Mouse (Mus musculus): Measurements from ENCODE around the gene Ivns1abp. TPM values are rescaled to one million over a fixed set of nuclear protein-coding genes. Genes with fewer than 3 reads are reported as not detected.
"Not testable (repeated sequence)": the region's sequence is repeated elsewhere in the genome, so short reads cannot be mapped to it uniquely, and the experiment has no call there.

Gene Ivns1abp
- polyA plus RNA-seq (2015; fragmentation: Nextera tagmentation; extraction: Ambion mirVana) = 221 and 252 TPM in 2 replicates

DNA sequence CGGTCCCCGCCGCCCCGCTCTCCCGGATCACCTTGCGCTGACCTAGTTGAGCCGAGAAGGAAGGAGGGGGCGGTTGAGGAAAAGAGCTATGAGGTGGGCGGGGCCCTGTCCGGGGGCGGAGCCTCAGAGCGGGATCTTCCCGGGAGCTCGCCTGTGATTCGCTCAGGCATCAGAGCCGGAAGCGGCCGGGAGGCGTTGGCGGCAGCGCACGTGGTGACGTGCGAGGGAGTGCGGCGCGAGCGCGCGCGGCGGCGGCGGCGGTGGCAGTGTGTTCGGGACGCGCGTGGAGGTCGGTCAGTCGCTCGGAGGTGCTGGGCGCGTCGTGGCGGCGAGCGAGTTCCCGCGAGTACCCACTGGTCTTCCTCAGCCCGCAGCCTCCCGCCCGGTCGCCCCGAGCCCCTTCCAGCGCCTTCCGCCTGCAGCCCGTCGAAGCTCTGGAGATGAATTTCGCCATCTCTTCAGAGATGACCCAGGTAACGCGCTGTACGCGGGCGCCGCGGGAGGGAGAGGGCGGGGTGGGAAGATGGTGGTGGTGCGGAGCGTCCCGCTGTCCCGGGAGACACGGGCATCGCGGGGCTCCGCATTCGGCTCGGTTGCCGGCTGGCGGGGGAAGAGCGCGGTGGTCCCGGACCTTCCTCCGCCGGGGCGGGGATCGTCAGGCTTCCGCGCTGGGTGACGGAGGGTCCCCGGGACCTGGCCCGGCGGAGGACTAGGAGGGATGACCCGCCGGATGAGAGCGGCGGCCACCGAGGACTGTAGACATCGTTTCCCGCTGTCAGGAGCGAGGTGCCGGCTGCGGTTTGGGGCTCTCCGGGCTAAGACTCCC is at the start of gene Ivns1abp:
TSS of gene Ivns1abp (plus strand) at position 195 of the 826 bp plus-strand sequence.
- Histone ChIP-seq H3K4me2 (peak within 1 kb of the TSS; percentile 81), H3K9me3 (no peaks in the 10 kb centered on the region), H3K4me3 (peak within 1 kb of the TSS; percentile 94), H3K27ac (replicated peaks) (peak within 1 kb of the TSS; percentile 97), H3K4me1 (peaks cover 68% of the 10 kb centered on the region), H3K9ac (peak within 1 kb of the TSS; percentile 99), H3K36me3 (peaks cover 3% of the 10 kb centered on the region), H3K27me3 (replicated peaks) (no peaks in the 10 kb centered on the region)
- peak; percentile 92 for ATAC-seq (ENCODE audit: extremely low read depth, insufficient number of reproducible peaks, low FRiP score, low TSS enrichment)
- under 1% methylated on average over 93 of the region's 104 CpGs for WGBS

DNA sequence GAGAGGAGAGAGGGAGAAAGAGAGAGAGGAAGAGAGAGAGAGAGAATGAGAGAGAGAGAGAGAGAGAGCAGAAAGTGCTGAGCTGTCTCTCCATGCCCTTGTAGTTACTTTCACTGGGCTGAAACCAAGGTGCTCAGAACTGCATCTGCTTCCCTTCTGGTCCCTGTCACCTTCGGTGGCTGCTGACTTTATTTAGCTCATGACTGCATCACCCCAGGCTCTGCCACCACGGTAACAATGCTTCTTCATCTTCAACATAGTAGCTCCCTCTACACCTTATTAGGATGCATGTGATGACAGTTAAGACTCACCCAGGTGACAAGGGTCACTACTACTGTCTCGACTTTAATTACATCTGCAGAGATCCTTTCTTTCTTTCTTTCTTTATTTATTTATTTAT is 48.8 kb upstream of the Ivns1abp start:
- WGBS = 34% methylated on average over 3 of the region's 3 CpGs
- ATAC-seq (ENCODE audit: extremely low read depth, insufficient number of reproducible peaks, low FRiP score, low TSS enrichment) = no peak
- H3K27ac ChIP-seq (replicated peaks) = no peak overlapping the region; the same call in 1 of the 2 replicates

DNA sequence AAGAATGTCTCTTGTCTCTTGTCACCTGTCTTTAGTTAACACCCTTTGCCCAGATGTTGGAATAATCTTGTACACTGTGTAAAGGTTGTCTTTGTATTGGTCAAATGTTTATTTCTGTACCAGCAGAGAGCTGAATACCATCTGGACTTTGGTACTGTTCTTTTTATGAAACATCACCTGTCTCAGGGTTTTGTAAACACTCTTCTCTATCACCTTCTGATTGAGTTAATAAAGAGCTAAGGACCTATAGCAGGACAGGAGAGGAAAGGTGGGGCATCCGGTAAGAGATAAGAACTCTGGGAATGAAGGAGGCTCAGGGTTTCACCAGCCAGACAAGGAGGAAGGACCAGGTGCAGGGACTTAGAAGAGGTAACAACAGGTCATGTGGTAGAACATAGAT is 47.7 kb upstream of the Ivns1abp start:
- no peaks in the 10 kb centered on the region for H3K27me3 ChIP-seq (replicated peaks)

More for the DNA sequence above, 48.8 kb upstream of the Ivns1abp start:
- Histone ChIP-seq H3K9ac (no peak overlapping the region), H3K36me3 (no peaks in the 10 kb centered on the region), H3K9me3 (no peaks in the 10 kb centered on the region), H3K4me3 (no peak overlapping the region), H3K4me2 (no peak overlapping the region), H3K4me1 (peaks cover 17% of the 10 kb centered on the region), H3K27me3 (replicated peaks) (no peaks in the 10 kb centered on the region)

DNA sequence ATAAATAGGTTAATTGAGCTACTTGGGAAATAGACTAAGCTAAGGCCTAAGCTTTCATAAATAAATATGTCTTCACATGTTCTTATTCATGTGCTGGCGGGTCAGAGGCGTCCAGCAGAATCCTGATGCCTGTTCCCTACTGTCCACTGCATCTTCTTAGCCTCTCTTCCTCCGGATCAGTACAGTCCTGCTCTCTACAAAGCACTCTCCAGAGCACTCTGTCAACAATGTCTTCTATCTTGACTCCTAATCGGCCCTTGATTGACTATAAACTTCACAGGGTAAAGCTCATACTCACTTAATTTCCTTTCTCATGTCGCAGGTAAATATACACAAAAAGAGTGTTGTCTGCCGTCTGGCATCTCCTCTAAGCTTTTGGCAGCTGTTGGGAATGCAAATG is 47.3 kb upstream of the Ivns1abp start:
- 75% methylated on average over 6 of the region's 6 CpGs for WGBS
- Histone ChIP-seq H3K9ac (no peak overlapping the region), H3K27ac (replicated peaks) (no peak overlapping the region), H3K27me3 (replicated peaks) (no peaks in the 10 kb centered on the region), H3K9me3 (no peaks in the 10 kb centered on the region), H3K36me3 (no peaks in the 10 kb centered on the region), H3K4me1 (peaks cover 17% of the 10 kb centered on the region), H3K4me2 (no peak overlapping the region), H3K4me3 (no peak overlapping the region)
- no peak for ATAC-seq (ENCODE audit: extremely low read depth, insufficient number of reproducible peaks, low FRiP score, low TSS enrichment)

More for the DNA sequence above, 47.7 kb upstream of the Ivns1abp start:
- Histone ChIP-seq H3K4me2 (no peak overlapping the region), H3K36me3 (no peaks in the 10 kb centered on the region), H3K27ac (replicated peaks) (no peak overlapping the region), H3K4me1 (peaks cover 17% of the 10 kb centered on the region), H3K4me3 (no peak overlapping the region), H3K9me3 (no peaks in the 10 kb centered on the region), H3K9ac (no peak overlapping the region)
- 58% methylated on average over 1 of the region's 1 CpGs for WGBS
- ATAC-seq (ENCODE audit: extremely low read depth, insufficient number of reproducible peaks, low FRiP score, low TSS enrichment) = no peak

DNA sequence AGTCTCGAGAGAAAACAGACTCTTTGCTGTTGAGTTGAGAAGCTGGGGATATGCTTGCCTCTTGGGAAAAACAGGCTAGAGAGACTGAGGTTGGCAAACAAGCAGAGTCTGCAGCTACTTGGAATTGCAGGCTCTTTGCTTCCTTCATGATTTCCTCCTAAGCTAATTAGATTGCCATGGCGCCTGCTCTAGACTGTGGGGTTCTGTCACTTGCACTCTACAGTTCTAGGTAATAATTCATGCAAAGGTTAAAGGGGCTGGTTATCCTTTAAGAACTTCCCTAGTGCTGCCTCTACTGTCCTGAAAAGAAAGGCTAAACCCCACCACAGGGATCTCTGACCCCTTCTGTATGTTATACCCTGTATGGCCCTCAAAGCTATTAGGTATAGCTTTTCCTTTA is 46.7 kb upstream of the Ivns1abp start:
- no peak overlapping the region for H3K9ac ChIP-seq
- ATAC-seq (ENCODE audit: extremely low read depth, insufficient number of reproducible peaks, low FRiP score, low TSS enrichment) = no peak
- no peak overlapping the region for H3K4me2 ChIP-seq
- no peaks in the 10 kb centered on the region for H3K9me3 ChIP-seq
- H3K4me1 ChIP-seq = peaks cover 21% of the 10 kb centered on the region
- H3K27me3 ChIP-seq (replicated peaks) = no peaks in the 10 kb centered on the region
- H3K4me3 ChIP-seq = no peak overlapping the region
- no peak overlapping the region for H3K27ac ChIP-seq (replicated peaks)
- H3K36me3 ChIP-seq = no peaks in the 10 kb centered on the region
- 85% methylated on average over 2 of the region's 2 CpGs for WGBS

DNA sequence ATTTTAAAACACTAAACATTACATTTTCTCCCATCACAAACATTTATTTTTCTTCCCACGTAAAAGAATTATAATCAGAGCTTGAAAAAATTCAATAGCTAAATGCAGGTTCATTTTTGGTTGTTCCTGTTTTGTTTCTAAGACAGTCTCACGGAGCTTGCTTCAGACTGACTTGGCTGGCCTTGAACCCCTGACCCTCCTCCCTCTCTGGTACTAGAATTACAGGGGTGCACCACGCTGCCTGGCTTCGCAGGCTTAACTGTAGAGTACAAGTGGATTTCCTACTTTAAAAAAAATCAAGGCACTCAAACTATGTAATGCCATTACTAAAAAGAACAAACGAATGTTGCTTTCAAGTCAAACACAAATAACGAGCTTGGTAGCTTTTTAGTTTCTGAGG is 42.8 kb upstream of the Ivns1abp start:
- no peaks in the 10 kb centered on the region for H3K27me3 ChIP-seq (replicated peaks)
- no peak overlapping the region for H3K27ac ChIP-seq (replicated peaks)
- H3K36me3 ChIP-seq = no peaks in the 10 kb centered on the region
- H3K4me1 ChIP-seq = peaks cover 8% of the 10 kb centered on the region
- H3K9me3 ChIP-seq = no peaks in the 10 kb centered on the region
- H3K4me3 ChIP-seq = no peak overlapping the region
- H3K4me2 ChIP-seq = no peak overlapping the region
- no peak for ATAC-seq (ENCODE audit: extremely low read depth, insufficient number of reproducible peaks, low FRiP score, low TSS enrichment)
- H3K9ac ChIP-seq = no peak overlapping the region
- WGBS = 78% methylated on average over 6 of the region's 6 CpGs

DNA sequence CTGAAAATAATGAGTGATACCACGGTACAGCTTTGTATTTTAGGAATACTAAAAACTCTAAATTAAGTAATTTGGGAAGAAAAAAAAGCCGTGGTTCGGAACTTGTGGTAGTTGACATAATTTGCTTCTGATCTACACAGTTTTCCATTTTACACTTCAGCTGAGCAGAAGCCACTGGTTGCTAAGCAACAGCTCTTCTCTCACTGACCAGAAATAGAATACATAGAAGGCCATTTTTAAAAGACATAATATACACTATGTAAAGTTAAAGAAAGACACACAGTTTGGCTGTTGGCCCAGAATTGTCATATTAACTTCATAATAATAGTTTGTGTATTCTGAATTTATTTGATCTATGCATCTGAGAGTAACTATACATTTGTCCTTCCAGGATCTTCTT is 42.4 kb upstream of the Ivns1abp start:
- Histone ChIP-seq H3K9me3 (no peaks in the 10 kb centered on the region), H3K36me3 (no peaks in the 10 kb centered on the region), H3K4me3 (no peak overlapping the region), H3K9ac (no peak overlapping the region), H3K4me1 (peaks cover 4% of the 10 kb centered on the region; the same call in 1 of the 2 replicates), H3K27ac (replicated peaks) (no peak overlapping the region), H3K27me3 (replicated peaks) (no peaks in the 10 kb centered on the region), H3K4me2 (no peak overlapping the region)
- WGBS = 63% methylated on average over 3 of the region's 3 CpGs
- no peak for ATAC-seq (ENCODE audit: extremely low read depth, insufficient number of reproducible peaks, low FRiP score, low TSS enrichment)

DNA sequence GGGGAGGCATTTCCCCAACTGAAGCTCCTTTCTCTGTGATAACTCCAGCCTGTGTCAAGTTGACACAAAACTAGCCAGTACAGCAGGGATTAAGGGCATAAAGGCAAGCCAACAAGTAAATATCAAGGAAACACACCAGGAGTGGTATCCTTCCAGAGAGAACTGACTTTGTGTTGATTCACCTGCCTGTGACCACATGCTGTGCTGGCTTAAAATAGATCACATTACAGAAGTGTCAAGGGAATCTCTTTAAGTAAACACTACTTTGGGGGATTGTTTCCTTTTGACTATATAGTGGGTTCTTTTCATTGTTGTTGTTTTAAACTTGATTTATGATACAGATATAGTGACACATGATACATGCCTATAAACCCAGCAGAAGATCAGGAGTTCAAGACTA is 41.0 kb upstream of the Ivns1abp start:
- no peaks in the 10 kb centered on the region for H3K9me3 ChIP-seq
- no peaks in the 10 kb centered on the region for H3K36me3 ChIP-seq
- H3K4me1 ChIP-seq = peaks cover 4% of the 10 kb centered on the region; the same call in 1 of the 2 replicates
- no peak overlapping the region for H3K4me3 ChIP-seq
- H3K27ac ChIP-seq (replicated peaks) = no peak overlapping the region
- no peak overlapping the region for H3K9ac ChIP-seq
- no peaks in the 10 kb centered on the region for H3K27me3 ChIP-seq (replicated peaks)
- no peak overlapping the region for H3K4me2 ChIP-seq
- ATAC-seq (ENCODE audit: extremely low read depth, insufficient number of reproducible peaks, low FRiP score, low TSS enrichment) = no peak

DNA sequence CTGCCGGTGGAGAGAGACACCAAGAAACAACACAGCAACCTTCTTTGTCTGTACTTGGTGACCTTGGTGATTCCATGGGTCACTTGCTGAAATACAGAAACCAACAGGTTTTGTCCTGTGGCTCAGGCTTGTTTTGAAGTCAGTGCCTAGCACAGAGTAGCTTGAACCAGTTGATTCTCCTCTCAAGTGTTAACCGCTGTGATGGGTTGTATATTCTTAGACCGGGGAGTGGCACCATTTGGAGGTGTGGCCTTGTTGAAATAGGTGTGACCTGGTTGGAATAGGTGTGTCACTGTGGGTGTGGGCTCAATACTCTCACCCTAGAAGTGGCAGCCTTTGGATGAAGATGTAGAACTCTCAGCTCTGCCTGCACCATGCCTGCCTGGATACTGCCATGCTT is 39.3 kb upstream of the Ivns1abp start:
- WGBS = 92% methylated on average over 3 of the region's 3 CpGs
- not testable (repeated sequence) for H3K4me2 ChIP-seq; H3K4me3 ChIP-seq; H3K27ac ChIP-seq (replicated peaks); H3K4me1 ChIP-seq; H3K9ac ChIP-seq; ATAC-seq (ENCODE audit: extremely low read depth, insufficient number of reproducible peaks, low FRiP score, low TSS enrichment); H3K9me3 ChIP-seq; H3K36me3 ChIP-seq; H3K27me3 ChIP-seq (replicated peaks)

DNA sequence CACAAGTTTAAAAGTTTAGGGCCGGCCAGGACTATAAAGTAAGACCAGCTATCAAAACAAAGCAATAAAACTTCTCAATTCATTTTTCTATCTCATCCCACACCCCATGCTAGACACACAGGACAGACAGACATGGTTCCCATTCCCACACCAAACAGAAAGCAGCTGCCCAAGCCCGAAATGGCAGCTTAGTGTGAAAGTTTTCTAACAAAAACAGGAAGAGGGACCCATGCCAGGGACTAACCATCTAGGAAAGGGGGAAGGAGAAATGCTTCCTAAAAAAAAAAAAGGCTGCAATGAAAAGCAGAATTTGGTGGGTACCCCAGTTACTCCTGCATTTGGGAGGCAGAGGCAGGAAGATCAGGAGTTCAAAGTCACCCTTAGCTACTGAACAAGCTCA is 37.2 kb upstream of the Ivns1abp start:
- Histone ChIP-seq H3K27ac (replicated peaks) (no peak overlapping the region), H3K9ac (no peak overlapping the region), H3K27me3 (replicated peaks) (no peaks in the 10 kb centered on the region), H3K4me2 (no peak overlapping the region), H3K36me3 (no peaks in the 10 kb centered on the region), H3K9me3 (no peaks in the 10 kb centered on the region), H3K4me1 (peaks cover 9% of the 10 kb centered on the region; the same call in 1 of the 2 replicates), H3K4me3 (no peak overlapping the region)
- WGBS = 59% methylated on average over 2 of the region's 2 CpGs
- ATAC-seq (ENCODE audit: extremely low read depth, insufficient number of reproducible peaks, low FRiP score, low TSS enrichment) = no peak

DNA sequence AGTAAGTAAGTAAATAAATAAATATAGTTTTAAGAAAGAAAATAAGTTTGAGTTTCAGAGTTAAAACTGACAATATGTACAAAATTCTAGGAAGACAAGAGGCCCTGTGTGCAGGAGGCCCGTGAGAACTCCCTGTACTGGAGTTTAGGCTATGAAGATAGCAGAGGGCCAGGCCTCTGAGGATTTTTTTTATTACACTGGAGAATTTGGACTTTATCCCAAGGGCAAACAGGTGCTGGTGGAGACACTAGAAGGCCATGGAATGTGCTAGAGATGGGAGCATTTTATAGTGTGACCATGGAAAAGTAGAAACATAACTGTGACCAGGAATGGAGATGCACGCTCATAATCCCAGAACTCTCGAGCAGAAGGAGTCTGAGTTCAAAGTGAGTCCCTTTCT is 36.5 kb upstream of the Ivns1abp start:
- no peak for ATAC-seq (ENCODE audit: extremely low read depth, insufficient number of reproducible peaks, low FRiP score, low TSS enrichment)
- Histone ChIP-seq H3K4me1 (0 out of 2 replicates have a peak, but pooled peaks cover 6% of the 10 kb centered on the region), H3K27me3 (replicated peaks) (no peaks in the 10 kb centered on the region), H3K4me2 (no peak overlapping the region), H3K27ac (replicated peaks) (no peak overlapping the region), H3K9me3 (no peaks in the 10 kb centered on the region), H3K4me3 (no peak overlapping the region), H3K36me3 (no peaks in the 10 kb centered on the region), H3K9ac (no peak overlapping the region)
- WGBS = 80% methylated on average over 3 of the region's 3 CpGs

DNA sequence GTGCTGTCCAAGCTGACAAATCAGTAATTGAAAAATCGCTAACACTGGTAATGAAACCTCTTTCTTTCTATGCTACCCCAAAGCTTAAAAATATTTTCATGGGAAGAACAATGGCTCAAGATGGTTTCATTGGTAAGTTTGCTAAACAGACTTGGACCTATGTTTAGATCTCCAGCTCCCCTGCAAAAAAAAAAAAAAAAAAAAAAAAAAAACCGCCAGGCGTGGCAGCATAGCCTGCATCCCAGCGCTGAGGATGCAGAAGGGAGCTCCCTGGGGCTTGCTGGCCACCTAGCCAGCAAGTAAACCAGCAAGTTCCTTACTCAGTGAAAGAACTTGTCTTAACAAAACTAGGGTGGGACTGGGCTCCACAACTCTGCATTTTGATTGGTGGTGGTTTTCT is 35.8 kb upstream of the Ivns1abp start:
- 48% methylated on average over 4 of the region's 4 CpGs for WGBS

More for the DNA sequence above, 35.8 kb upstream of the Ivns1abp start:
- H3K36me3 ChIP-seq = no peaks in the 10 kb centered on the region
- H3K9me3 ChIP-seq = no peaks in the 10 kb centered on the region
- no peak overlapping the region for H3K4me3 ChIP-seq
- H3K9ac ChIP-seq = no peak overlapping the region
- H3K27me3 ChIP-seq (replicated peaks) = no peaks in the 10 kb centered on the region
- H3K4me2 ChIP-seq = no peak overlapping the region
- 0 out of 2 replicates have a peak, but pooled peaks cover 6% of the 10 kb centered on the region for H3K4me1 ChIP-seq
- H3K27ac ChIP-seq (replicated peaks) = no peak overlapping the region
- no peak for ATAC-seq (ENCODE audit: extremely low read depth, insufficient number of reproducible peaks, low FRiP score, low TSS enrichment)
